Mouse (Mus musculus) fat pad, adult 2 months (tissue): Measurements from ENCODE around the gene Olfr1242.

Experiments
- DNase-seq: peaks from one replicate; pipeline ENCODE4 v3.0.0-alpha.2; 2011; ENCODE audit warnings: low read depth, low spot score; ENCODE audit errors: extremely low read depth

The Olfr1242 gene

GRCm38 (mm10) chr2:89498235-89498634, at the start of gene Olfr1242:
Gene Olfr1242 (minus strand): TSS chr2:89498335.
- no peak for DNase-seq

DNA sequence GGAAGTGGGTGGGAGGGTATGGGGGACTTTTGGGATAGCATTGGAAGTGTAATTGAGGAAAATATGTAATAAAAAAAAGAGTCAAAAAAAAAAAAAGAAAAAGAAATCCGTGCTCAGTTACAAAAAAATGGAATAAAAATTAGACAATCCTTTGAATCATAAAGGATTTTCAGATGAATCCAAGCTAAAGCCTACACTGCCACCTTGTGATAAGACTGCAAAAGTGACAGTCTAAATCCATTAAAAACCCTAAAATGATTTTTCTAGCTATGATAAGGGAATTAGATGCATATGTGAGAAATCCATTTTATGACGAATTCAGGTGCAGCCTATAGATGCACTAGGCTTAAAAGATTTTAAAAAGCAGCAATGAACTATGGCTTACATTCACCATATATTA, 46.4 kb upstream of the Olfr1242 start:
- no peak for DNase-seq

DNA sequence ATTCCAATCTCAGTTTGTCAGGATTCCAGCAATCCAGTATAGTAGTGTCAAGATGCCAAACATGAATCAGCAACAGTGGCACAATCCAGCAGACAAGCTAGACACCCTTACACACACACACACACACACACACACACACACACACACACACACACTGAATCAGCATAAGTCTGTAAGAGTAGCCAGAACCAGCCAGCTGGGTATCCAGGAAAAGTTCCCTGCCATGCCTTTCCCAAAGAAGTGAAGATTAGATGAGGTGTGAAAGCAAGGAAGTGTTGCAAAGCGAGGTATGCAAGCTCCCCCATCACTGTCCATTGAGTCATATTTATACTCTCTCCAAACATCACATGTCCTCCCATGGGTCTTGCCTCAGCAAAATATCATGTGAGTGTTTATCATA, 41.8 kb upstream of the Olfr1242 start:
- no peak for DNase-seq

GRCm38 (mm10) chr2:89531387-89531786, 33.3 kb upstream of the Olfr1242 start, which contains the start of gene Olfr1243:
Gene Olfr1243 (minus strand): TSS chr2:89531487.
- no peak for DNase-seq

DNA sequence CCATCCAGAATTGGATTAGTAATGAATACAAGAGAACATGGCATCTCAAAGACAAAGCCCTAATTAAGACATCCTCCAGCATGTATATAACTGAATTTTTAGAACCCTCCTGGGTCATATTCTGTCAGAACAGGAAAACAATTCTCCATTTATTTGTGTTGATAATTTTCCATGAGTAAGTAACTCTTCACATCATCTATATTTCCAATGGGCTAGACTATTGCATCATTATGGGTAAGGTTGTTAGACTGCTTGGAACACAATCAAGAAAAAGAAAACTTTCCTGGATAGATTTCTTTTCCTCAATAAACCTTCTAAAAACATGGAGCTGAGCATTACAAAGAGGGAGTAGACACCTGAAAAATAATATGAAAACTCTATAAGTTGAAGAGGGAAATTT, 11.1 kb downstream of the Olfr1242 start, which contains the start of gene Olfr1241:
Gene Olfr1241, minus strand, starts transcription at position 101 of the 400 bp plus-strand sequence.
- no peak for DNase-seq

DNA sequence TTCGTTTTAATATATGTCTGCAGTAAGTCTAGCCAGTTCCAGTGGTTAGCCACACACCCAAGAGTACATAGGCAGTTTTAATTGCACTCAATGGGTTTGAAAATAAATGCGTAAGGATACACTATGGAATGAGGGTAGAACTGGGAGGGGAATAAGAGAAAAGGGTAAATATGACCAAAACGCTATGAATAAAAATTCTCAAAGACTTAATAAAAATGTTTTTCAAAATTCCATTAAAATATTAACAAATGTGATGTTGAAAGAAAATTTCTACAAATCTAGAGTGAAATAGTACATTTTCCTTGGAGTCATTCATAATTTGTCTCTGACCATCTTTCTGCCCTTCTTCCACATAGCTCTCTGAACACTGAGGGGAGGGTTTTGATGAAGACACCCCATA, 55.2 kb downstream of the Olfr1242 start, which contains the start of gene Olfr1240:
Gene Olfr1240, minus strand, starts transcription at position 101 of the 400 bp plus-strand sequence.
- DNase-seq, result no peak
